Mouse (Mus musculus): ENCODE data around the gene Chrng. TPM values are rescaled to one million over a fixed set of nuclear protein-coding genes. Genes with fewer than 3 reads are reported as not detected.

The Chrng gene
- total RNA-seq, 1 experiment from 2014 or later, result not detected

DNA sequence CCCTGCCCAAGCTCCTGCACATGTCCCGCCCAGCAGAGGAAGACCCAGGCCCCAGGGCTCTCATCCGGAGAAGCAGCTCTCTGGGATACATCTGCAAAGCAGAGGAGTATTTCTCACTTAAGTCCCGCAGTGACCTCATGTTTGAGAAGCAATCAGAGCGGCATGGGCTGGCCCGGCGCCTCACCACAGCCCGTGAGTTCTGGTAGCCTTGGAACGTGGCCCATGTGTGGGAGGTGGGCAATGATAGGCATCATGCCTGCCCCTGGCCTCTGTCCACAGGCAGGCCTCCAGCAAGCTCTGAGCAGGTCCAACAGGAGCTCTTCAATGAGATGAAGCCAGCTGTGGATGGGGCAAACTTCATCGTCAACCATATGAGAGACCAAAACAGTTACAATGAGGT, 7.2 kb upstream of the Chrng start:
- ATAC-seq (replicated peaks; ENCODE audit: low read depth, poor library complexity, severe bottlenecking), result no peak

DNA sequence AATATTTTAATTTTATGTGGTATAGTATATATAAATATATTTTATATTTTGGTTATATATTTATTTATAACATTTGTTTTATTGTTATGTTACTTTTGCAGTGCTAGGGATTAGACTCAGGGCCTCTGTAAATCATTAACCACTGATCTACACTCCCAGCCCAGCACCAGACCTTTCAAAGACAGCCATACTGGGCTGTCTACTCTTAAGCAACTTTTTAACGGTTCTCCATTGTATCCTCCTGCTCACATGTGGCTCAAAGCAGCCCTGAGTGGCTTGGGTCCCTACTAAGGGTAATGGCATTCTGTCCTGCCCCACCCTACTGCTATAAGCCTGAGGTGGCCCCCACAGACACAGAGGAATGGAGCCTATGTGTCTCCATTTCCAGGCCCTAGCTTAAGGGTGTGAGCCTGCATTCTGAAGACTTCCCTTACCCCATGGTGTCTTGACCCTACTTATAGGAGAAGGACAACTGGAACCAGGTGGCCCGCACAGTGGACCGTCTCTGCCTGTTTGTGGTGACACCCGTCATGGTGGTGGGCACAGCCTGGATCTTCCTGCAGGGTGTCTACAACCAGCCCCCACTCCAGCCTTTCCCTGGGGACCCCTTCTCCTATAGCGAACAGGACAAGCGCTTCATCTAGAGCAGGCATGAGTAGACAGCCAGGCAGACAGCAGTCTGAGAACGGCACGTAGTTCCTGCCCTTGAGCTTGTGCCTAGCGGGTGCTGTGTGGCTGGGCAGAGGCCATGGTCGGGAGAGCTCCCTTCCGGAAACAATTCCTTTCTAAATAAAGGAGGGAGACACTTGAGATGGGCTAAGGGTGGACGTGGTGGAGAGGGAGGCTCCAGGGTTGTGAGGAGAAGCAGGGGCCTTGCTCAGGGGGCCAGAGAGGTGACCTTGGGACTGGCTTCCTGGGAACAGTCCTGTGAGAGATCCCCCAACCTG, 6.1 kb upstream of the Chrng start:
- no peak for ATAC-seq (replicated peaks; ENCODE audit: low read depth, poor library complexity, severe bottlenecking)

DNA sequence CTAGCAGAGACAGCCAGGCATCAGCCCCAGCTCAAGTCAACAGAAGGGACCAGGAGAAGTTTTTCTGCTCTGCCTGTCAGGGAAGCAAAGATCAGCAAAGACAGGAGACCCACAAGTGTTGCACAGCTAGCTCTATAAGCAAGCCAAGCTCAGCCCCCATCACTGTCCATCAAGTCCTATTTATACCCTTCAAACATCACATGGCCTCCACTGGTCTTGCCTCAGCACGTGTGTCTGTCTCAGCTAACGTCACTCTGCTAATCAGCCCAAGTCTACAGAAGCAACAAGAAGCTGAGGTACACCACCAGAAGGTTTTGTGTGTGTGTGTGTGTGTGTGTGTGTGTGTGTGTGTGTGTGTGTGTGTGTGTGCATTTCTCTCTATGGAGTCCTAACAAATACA, 3.6 kb upstream of the Chrng start:
- ATAC-seq (replicated peaks; ENCODE audit: low read depth, poor library complexity, severe bottlenecking), result no peak

DNA sequence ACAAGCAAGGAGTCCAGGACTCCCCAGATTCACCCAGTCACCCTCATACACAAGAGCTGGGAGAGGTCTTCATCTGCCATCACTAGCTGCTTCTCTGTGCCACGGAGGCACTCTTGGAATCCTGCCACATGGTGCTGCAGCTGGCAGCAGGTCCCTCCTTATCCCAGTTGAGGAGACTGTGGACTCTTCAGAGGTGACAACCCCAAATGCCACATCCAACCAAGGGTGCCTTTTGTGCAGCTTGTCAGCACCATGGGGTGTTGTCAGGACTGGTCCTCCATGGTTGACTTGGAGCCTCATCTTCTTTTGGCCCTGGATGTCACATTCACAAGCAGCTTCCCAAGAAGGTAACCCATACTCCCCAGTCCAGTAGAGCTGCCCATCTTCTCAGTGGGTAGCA, 2.6 kb upstream of the Chrng start:
- no peak for ATAC-seq (replicated peaks; ENCODE audit: low read depth, poor library complexity, severe bottlenecking)

DNA sequence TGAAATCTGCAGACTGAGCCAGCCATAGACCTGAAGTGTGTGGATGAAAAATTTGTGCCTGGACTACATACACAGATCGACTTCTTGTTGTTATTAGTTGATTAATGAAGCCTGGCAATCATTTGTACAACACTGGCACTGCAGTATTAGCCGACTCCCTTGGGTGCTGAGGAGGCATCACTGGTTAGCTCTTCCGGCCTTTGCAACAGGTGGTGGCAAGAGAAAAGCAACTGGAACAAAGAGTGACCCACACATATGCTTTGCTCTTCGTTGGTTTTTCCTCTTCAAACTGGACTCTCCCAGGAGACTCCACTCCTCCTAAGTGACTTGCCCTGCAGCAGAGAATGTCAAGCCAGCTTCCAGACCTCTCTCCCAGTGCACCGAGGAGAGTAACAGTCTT, 678 bp upstream of the Chrng start:
- no peak for ATAC-seq (replicated peaks; ENCODE audit: low read depth, poor library complexity, severe bottlenecking)

DNA sequence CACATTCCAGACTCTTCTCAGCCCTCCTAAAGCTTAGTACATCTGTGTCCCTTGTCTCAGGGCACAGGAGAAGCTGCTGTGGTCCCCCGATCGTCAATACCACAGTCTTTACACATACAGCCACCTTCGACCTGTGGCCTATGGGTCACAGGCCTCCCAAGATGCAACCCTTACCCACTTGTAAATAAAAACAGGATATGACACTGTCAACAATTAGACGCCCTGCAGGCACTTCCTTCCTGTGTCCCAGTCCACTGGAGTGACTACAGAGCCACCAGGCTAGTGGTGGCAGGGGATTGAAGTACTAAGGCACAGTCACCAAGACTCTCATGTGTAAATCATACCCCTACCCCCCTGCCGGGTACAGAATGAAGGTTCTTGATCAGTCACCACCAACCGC, 581 bp downstream of the Chrng start:
- ATAC-seq (replicated peaks; ENCODE audit: low read depth, poor library complexity, severe bottlenecking), result no peak

DNA sequence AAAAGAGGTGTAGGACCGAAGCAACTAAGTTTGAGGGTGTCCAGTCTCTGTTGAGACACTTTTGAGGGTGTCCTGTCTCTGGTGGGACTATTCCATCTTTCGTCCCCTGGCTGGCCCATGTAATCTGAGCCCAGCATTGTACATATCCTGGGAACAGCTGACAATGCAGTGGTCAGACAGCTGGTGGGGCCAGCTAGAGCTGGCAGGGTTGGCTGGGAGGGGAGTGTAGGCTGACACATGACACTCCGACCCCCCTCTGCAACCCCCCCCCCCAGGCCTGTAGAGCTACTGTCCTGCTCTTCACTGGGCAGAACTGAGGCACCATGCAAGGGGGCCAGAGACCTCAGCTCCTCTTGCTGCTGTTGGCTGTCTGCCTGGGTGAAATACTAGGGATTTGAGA, 1.0 kb downstream of the Chrng start:
- no peak for ATAC-seq (replicated peaks; ENCODE audit: low read depth, poor library complexity, severe bottlenecking)

DNA sequence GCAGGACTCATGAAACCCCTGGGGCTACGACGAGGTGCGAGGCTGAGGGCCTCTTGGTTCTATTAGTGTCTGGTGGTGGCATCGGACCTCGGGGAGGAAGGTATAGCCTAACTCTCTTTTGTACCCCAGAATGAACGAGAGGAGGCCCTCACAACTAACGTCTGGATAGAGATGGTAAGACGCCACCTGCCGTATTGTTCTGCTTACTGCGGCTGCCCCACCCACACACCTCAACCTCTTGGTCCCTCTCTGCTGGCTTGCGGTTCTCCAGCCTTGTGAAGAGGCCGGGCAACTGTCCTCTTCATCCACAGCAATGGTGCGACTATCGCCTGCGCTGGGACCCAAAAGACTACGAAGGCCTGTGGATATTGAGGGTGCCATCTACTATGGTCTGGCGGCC, 1.9 kb downstream of the Chrng start:
- ATAC-seq (replicated peaks; ENCODE audit: low read depth, poor library complexity, severe bottlenecking), result peak; percentile 67

DNA sequence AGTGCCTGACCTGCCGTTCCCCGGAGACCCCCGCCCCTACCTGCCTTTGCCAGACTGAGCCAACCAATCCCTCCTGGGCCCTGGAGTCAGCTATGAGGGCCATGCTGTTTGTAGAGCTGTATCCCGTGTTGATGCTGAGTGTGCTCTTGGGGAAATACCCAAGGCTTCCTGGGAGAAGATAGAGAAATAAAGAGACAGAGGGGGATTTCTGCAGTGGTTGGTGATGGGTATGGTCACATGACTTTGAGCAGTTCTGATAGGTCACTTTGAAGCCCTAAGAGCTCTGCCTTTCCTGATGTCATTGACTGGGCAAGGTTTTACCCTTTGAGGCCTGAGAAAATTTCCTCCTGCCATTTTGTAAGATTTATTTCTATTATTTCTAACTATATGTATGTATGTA, 7.0 kb downstream of the Chrng start:
- no peak for ATAC-seq (replicated peaks; ENCODE audit: low read depth, poor library complexity, severe bottlenecking)

DNA sequence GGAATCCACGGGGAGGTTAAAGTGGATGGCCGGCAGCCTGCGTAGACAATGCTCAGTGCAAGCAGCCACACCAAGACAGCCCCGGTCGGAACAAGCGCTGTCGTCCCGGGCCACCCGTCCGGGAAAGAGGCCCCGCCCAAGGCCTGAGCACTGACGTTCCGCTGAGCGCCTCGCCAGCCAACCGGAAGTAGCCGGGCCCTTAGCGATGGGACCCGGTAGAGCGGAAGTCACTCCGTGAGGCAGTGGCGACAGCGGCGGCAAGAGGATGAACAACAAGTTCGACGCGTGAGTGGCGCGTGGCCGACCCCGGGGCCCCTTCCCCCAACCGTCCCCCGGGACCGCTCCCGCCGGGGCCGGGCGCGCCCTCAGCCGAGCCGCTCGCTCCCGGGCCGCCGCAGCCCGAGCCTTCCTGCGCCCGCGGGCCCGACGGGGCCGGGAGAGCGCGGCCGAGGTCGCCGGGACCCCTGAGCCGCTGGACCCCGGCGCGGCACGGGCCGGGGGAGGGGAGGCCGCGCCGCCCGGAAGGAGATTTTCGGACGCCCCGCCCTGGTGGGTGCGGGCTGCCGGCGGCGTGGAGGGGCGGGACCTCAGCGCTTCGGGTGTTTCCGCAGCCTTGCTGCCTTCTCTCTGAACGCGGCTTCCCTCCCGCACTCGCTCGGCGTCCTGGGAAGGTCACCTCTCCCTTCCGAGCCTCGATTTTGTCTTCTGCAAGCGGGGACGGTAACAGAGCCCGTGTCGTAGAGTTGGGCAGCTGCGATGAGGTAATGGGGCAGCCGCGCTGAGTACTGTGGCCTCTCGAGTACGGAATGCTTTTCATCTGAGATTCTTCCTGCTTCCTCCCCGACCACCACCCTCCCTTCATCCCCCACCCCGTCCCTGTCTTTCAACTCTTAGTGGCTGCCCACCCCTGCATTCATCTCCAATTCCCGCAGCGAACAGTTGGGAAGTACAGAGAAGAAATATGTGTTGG, 9.6 kb downstream of the Chrng start, which contains the start of gene Eif4e2:
Gene Eif4e2 (plus strand): TSS at position 180 of the 970 bp plus-strand sequence.
- ATAC-seq (replicated peaks; ENCODE audit: low read depth, poor library complexity, severe bottlenecking), result peak; percentile 96

DNA sequence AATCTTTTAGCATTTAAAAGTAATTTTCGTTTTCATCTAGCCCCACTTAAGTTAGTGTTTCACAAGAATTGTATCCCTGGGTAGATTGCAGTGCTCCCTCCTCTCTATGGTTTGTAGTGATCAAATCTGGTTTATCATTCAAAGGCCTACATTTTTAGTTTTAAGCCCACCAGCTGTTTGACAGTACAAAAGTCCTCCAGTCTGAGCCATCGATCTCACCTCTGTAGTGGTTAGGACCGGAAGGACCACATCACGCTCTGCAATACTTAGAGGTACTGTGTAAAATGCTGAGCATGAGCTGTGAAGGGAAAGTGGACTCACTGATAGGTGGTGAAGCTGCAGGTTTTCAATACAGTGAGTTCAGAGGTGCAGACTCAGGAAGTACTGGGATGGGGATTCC, 10.3 kb downstream of the Chrng start:
- no peak for ATAC-seq (replicated peaks; ENCODE audit: low read depth, poor library complexity, severe bottlenecking)

DNA sequence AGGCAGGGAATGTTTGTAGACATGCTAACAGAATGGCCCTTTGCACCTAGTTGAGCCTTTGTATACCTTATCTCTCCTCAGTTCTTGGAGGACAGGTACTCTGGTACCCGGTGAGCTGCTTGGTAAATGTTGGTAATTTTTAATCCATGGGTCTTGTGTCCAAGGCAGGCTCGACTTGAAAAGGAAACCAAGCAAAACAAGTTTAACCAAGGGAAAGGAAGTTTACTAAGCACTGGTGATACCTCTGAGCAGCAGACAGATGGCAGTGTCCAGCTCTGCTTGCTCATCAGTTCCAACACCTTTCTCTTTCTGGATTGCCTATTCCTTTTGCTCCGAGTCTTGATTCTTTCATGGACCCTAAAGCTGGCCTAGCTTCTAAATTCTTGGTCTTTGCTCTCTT, 13.5 kb downstream of the Chrng start:
- ATAC-seq (replicated peaks; ENCODE audit: low read depth, poor library complexity, severe bottlenecking), result no peak

DNA sequence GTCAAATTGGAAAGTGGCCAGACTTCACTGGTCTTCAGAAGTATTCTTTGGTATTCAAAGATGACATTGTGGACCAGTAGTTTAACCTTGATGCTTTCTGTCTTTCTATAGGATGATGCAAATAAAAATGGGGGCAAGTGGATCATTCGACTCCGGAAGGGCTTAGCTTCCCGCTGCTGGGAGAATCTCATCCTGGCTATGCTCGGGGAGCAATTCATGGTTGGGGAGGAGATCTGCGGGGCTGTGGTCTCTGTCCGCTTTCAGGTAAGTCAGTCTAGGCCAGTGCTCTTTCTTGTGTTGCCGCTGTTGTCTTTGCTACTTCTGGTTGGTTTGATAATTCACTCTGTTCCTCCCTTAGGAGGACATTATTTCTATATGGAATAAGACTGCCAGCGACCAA, 21.3 kb downstream of the Chrng start:
- no peak for ATAC-seq (replicated peaks; ENCODE audit: low read depth, poor library complexity, severe bottlenecking)

DNA sequence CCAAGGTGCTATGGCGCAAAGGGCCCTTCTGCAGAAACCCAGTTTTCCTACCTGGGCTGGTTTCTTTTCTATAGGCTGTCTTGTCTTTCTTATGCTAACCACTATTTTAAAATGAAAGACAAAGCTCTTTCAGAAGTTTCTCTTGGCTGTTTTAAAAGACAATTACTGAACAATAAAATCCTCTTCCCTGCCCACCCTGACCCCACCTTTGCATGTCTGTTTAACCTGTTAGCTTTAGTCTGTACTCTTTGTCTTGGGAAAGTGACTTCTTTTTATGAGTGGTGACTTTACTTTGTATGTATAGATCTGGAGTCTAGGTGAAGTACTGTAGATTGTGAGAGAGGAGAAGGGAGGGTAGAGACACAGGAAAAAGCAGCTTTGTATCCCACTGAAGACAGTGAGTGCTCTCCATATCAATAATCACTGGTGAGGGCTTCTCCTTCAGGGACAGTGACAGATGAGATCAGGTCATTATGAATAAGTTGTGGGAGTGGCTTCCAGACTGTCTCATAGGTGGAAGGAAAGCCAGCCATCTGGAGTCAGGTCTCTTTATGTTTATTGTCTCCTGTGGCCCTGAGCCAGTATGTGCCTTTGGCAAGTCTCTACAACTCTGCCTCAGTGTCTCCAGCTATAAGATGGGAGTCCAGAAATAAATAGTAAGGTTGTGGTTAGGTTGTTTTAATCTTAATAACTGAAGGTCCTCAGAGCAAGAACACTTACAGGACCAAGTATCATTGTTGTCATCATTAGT, 22.1 kb downstream of the Chrng start:
- ATAC-seq (replicated peaks; ENCODE audit: low read depth, poor library complexity, severe bottlenecking), result no peak

DNA sequence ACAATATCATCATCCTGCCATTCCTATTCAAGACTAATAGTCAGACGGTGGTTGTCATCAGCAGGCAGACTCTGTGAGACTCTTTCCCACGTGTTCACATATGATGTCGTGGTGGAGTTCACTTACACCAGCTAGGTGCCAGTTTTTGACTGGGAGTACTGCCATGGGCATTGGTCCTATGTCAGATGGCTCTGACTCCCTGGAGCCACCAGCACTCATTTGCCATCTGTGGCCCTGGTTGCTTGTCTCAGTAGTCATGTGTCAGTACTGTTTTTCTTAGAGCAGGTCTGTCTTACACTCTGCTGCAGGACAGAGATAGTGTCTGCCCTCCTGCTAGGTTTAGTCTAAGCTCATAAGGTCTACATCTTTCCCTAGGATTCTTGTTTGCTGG, 22.7 kb downstream of the Chrng start:
- ATAC-seq (replicated peaks; ENCODE audit: low read depth, poor library complexity, severe bottlenecking), result no peak

DNA sequence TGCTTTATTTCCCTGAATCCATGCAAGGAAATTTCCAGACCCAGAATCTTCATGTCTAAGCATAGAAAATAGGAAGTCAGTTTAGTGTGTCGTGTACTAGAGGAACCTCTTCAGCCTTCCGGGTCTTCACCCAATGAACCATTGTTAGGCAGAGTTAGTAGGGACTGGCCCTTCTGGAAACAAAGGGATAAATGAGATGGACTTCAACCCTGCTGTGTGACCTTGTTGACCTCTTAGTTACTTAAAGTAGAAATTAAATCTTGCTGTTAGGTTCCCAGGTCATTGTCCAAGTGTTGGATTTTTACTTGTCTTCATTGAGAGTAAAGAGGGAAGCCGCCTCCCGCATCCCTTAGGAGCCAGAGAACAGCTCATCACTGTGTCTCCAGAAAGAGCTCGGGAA, 26.1 kb downstream of the Chrng start:
- ATAC-seq (replicated peaks; ENCODE audit: low read depth, poor library complexity, severe bottlenecking), result no peak

DNA sequence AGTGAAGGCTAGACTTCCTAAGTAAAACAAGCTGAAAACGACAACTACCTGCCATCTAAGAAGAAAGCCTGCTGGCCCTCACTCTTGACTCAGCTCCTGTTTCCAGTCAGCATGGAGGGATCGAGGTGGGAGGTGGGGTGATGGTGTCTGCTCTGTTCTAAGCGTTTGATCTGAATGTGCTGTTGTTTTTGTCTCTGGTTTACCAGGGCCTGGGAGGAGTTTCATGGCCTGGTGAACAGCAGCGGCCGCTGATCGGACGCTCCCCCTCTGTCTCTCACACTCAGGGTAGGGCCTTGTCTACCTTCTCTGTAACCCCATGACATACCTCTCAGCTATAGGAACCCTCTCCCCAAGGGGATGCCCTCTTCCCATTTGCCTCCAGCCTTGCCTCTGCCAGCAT, 27.7 kb downstream of the Chrng start:
- ATAC-seq (replicated peaks; ENCODE audit: low read depth, poor library complexity, severe bottlenecking), result no peak

DNA sequence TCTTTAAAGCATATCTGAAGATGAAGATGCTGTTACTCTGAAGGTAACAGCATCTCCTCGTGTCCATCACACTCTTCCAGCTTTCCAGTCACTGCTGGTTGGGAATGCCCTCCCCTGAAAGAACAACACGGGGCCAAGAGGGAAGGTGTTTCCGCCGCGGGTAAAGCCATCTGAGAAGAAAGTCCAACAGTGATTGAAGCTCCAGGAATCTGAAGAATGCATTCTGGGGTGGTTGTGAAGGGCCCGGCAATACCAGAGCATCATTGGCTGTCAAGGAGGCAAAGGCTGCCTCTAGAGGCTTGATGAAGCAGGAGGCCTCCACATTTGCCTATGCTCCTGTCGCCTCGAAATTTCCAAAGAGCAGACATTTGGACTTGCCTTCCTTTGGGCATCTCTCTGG, 34.6 kb downstream of the Chrng start:
- no peak for ATAC-seq (replicated peaks; ENCODE audit: low read depth, poor library complexity, severe bottlenecking)

DNA sequence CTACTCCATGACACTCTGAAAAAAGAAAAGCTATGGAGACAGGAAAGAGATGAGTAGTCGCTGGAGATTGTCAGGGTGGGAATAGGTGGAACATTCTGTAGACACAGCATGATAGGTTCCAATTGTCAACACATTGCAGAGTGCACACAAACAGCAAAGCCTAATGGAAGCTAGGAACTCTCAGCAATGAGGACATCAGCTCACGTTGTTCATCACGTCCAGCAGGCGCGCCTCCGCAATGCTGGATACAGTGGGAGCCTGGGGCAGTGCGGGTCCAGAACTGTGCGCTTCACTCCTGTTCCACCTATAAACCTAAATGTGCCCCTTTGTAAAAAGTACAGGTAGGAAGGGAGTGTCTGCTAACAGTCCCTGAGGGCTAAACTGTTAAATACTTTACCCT, 38.6 kb downstream of the Chrng start:
- ATAC-seq (replicated peaks; ENCODE audit: low read depth, poor library complexity, severe bottlenecking), result no peak

DNA sequence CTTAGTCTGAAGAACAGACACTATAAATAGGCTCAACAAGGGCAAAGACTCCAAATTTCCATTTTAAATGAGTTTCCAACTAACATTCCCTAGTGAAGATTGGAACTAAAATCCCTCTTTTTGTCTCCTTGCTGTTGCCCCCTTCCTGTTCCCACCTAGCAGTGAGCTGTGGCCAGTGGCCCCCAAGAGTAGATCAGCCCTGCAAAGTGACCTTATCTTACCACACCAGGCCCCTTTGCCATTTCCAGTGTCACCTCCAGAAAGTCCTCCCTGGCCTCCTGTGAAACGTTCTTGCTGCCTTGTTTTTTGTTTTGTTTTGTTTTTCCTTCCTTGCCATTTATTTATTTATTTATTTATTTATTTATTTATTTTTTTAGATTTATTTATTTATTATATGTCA, 41.0 kb downstream of the Chrng start:
- ATAC-seq (replicated peaks; ENCODE audit: low read depth, poor library complexity, severe bottlenecking), result no peak

All from common myeloid progenitor, adult 5-6 weeks (primary cell).